Mouse (Mus musculus) intestine, embryonic 15.5 days (tissue): ENCODE results near the gene Dcaf15. TPM values are rescaled to one million over a fixed set of nuclear protein-coding genes. Genes with fewer than 3 reads are reported as not detected.
A peak's percentile ranks its signal among the peaks of the same experiment; 100 is the strongest.

Source experiments
- ATAC-seq: fragments of 200-750 bp; cut with Nextera tagmentation; 2 replicates; pipeline ENCODE4 v1.8.0; 2017; ENCODE audit warnings: moderate TSS enrichment, moderate library complexity
- H3K27ac ChIP-seq: fragments of 300-500 bp; sonication (generic); 2 replicates; pipeline ENCODE4 v1.5.1; 2015; ENCODE audit warnings: mild to moderate bottlenecking, inconsistent platforms
- H3K27me3 ChIP-seq: fragments of 300-500 bp; sonication (generic); replicated peaks from 2 replicates; pipeline ENCODE4 v1.6.1; 2015; ENCODE audit warnings: inconsistent platforms
- H3K36me3 ChIP-seq: fragments of 300-500 bp; sonication (generic); 2 replicates; pipeline ENCODE4 v1.6.1; 2015; ENCODE audit warnings: inconsistent platforms
- H3K4me1 ChIP-seq: fragments of 300-500 bp; sonication (generic); replicated peaks from 2 replicates; pipeline ENCODE4 v1.6.1; 2015; ENCODE audit warnings: inconsistent platforms
- H3K4me2 ChIP-seq: fragments of 300-500 bp; sonication (generic); replicated peaks from 2 replicates; pipeline ENCODE4 v1.6.1; 2015; ENCODE audit warnings: mild to moderate bottlenecking, inconsistent platforms
- H3K4me3 ChIP-seq: fragments of 300-500 bp; sonication (generic); replicated peaks from 2 replicates; pipeline ENCODE4 v1.5.1; 2015; ENCODE audit warnings: inconsistent platforms
- H3K9ac ChIP-seq: fragments of 300-500 bp; sonication (generic); 2 replicates; pipeline ENCODE4 v1.6.1; 2015; ENCODE audit warnings: inconsistent platforms
- H3K9me3 ChIP-seq: fragments of 300-500 bp; sonication (generic); 2 replicates; pipeline ENCODE4 v1.6.1; 2016; ENCODE audit warnings: inconsistent platforms
- WGBS: fragments of 180-500 bp; shearing (Covaris S2); methylation state at CpG from one replicate; pipeline ENCODE4 v1.1.7; 2015; 5-methylcytosine and 5-hydroxymethylcytosine counted together
- polyA plus RNA-seq: library from polyadenylated mRNA; unstranded; fragments of >200 nt; fragmentation: Nextera tagmentation; extraction: Ambion mirVana; gene quantifications from 2 replicates; pipeline ENCODE4 v1.2.1, GENCODE M21; 2015

Dcaf15 gene
- polyA plus RNA-seq, 1 experiment from 2014 or later, result 8.4 TPM

GRCm38 (mm10) chr8:84070667-84071066, 33.9 kb downstream of the Dcaf15 start:
- Histone ChIP-seq H3K27me3 (no peaks in the 10 kb centered on the region), H3K9me3 (no peaks in the 10 kb centered on the region), H3K4me2 (no peak overlapping the region), H3K4me1 (peaks cover 35% of the 10 kb centered on the region), H3K4me3 (no peak overlapping the region), H3K36me3 (0 out of 2 replicates have a peak, but pooled peaks cover 5% of the 10 kb centered on the region), H3K9ac (no peak overlapping the region), H3K27ac (no peak overlapping the region)
- WGBS, result 79% methylated on average over 2 of the region's 2 CpGs
- ATAC-seq, result no peak

- Histone ChIP-seq H3K9me3 (no peaks in the 10 kb centered on the region), H3K4me1 (peaks cover 35% of the 10 kb centered on the region), H3K4me3 (no peak overlapping the region), H3K4me2 (no peak overlapping the region), H3K36me3 (0 out of 2 replicates have a peak, but pooled peaks cover 5% of the 10 kb centered on the region), H3K27ac (no peak overlapping the region), H3K9ac (no peak overlapping the region), H3K27me3 (no peaks in the 10 kb centered on the region)
- WGBS, result 81% methylated on average over 5 of the region's 5 CpGs
- ATAC-seq, result no peak
These were observed 34.3 kb downstream of the Dcaf15 start for GRCm38 (mm10) chr8:84070241-84070640.

- Histone ChIP-seq H3K9ac (no peak overlapping the region), H3K4me3 (no peak overlapping the region), H3K4me2 (no peak overlapping the region), H3K36me3 (0 out of 2 replicates have a peak, but pooled peaks cover 3% of the 10 kb centered on the region), H3K27ac (no peak overlapping the region), H3K4me1 (peaks cover 35% of the 10 kb centered on the region), H3K27me3 (no peaks in the 10 kb centered on the region), H3K9me3 (no peaks in the 10 kb centered on the region)
- no peak for ATAC-seq
- 71% methylated on average over 2 of the region's 2 CpGs for WGBS
These were observed 34.8 kb downstream of the Dcaf15 start for GRCm38 (mm10) chr8:84069750-84070149.

GRCm38 (mm10) chr8:84069169-84069568, 35.4 kb downstream of the Dcaf15 start:
- 29% methylated on average over 1 of the region's 1 CpGs for WGBS
- no peak overlapping the region for H3K27ac ChIP-seq
- H3K4me1 ChIP-seq, result peaks cover 35% of the 10 kb centered on the region
- no peaks in the 10 kb centered on the region for H3K9me3 ChIP-seq
- H3K4me2 ChIP-seq, result peak overlapping the region; percentile 7
- H3K36me3 ChIP-seq, result no peaks in the 10 kb centered on the region
- 0 out of 2 replicates have a peak overlapping the region, but pooled peaks have one; percentile 0 for H3K9ac ChIP-seq
- no peak overlapping the region for H3K4me3 ChIP-seq
- ATAC-seq, result no peak
- no peaks in the 10 kb centered on the region for H3K27me3 ChIP-seq

GRCm38 (mm10) chr8:84068316-84069035, 36.1 kb downstream of the Dcaf15 start:
- WGBS, result 53% methylated on average over 12 of the region's 12 CpGs
- H3K9me3 ChIP-seq, result no peaks in the 10 kb centered on the region
- H3K4me3 ChIP-seq, result 0 out of 2 replicates have a peak overlapping the region, but pooled peaks have one; percentile 100
- no peak for ATAC-seq
- H3K27me3 ChIP-seq, result no peaks in the 10 kb centered on the region
- 0 out of 2 replicates have a peak overlapping the region, but pooled peaks have one; percentile 0 for H3K9ac ChIP-seq
- H3K4me1 ChIP-seq, result peaks cover 37% of the 10 kb centered on the region
- H3K27ac ChIP-seq, result no peak overlapping the region
- peak overlapping the region; percentile 56 for H3K4me2 ChIP-seq
- H3K36me3 ChIP-seq, result no peaks in the 10 kb centered on the region

- Histone ChIP-seq H3K9me3 (no peaks in the 10 kb centered on the region), H3K36me3 (no peaks in the 10 kb centered on the region), H3K9ac (no peak overlapping the region), H3K4me2 (peak overlapping the region; percentile 56), H3K27ac (no peak overlapping the region), H3K4me3 (peak overlapping the region; percentile 100; the same call in 1 of the 2 replicates), H3K27me3 (no peaks in the 10 kb centered on the region), H3K4me1 (peaks cover 34% of the 10 kb centered on the region)
- WGBS, result 76% methylated on average over 7 of the region's 7 CpGs
- ATAC-seq, result no peak
These were observed 36.7 kb downstream of the Dcaf15 start for GRCm38 (mm10) chr8:84067911-84068310.

- H3K36me3 ChIP-seq, result no peaks in the 10 kb centered on the region
- H3K27me3 ChIP-seq, result no peaks in the 10 kb centered on the region
- H3K4me1 ChIP-seq, result peaks cover 34% of the 10 kb centered on the region
- under 1% methylated on average over 52 of the region's 58 CpGs for WGBS
- H3K9me3 ChIP-seq, result no peaks in the 10 kb centered on the region
- H3K27ac ChIP-seq, result peak overlapping the region; percentile 97
- H3K4me2 ChIP-seq, result peak overlapping the region; percentile 56
- peak overlapping the region; percentile 86 for H3K9ac ChIP-seq
- peak; percentile 83 for ATAC-seq
- H3K4me3 ChIP-seq, result peak overlapping the region; percentile 100
These were observed 37.5 kb downstream of the Dcaf15 start for GRCm38 (mm10) chr8:84067047-84067573.

GRCm38 (mm10) chr8:84066291-84066930, 38.2 kb downstream of the Dcaf15 start, which contains the start of gene Rfx1:
Gene Rfx1, plus strand, starts transcription at chr8:84066834.
- peak; percentile 98 for ATAC-seq
- Histone ChIP-seq H3K36me3 (no peaks in the 10 kb centered on the region), H3K27ac (peak within 1 kb of the TSS; percentile 97), H3K4me1 (peaks cover 30% of the 10 kb centered on the region), H3K4me2 (peak within 1 kb of the TSS; percentile 66), H3K9ac (peak within 1 kb of the TSS; percentile 86), H3K4me3 (peak within 1 kb of the TSS; percentile 100), H3K9me3 (no peaks in the 10 kb centered on the region), H3K27me3 (no peaks in the 10 kb centered on the region)
- under 1% methylated on average over 51 of the region's 51 CpGs for WGBS

GRCm38 (mm10) chr8:84065457-84066072, 39.0 kb downstream of the Dcaf15 start:
- Histone ChIP-seq H3K27me3 (no peaks in the 10 kb centered on the region), H3K4me3 (peak overlapping the region; percentile 100), H3K4me1 (peaks cover 30% of the 10 kb centered on the region), H3K9me3 (no peaks in the 10 kb centered on the region), H3K36me3 (no peaks in the 10 kb centered on the region), H3K9ac (peak overlapping the region; percentile 69; the same call in 1 of the 2 replicates), H3K27ac (no peak overlapping the region), H3K4me2 (peak overlapping the region; percentile 66)
- ATAC-seq, result no peak
- WGBS, result 25% methylated on average over 5 of the region's 5 CpGs

- Histone ChIP-seq H3K4me3 (peak within 1 kb of the TSS; percentile 100), H3K4me2 (peak within 1 kb of the TSS; percentile 66), H3K27ac (peak within 1 kb of the TSS; percentile 75), H3K4me1 (peaks cover 28% of the 10 kb centered on the region), H3K9me3 (no peaks in the 10 kb centered on the region), H3K9ac (peak within 1 kb of the TSS; percentile 69), H3K27me3 (no peaks in the 10 kb centered on the region), H3K36me3 (no peaks in the 10 kb centered on the region)
- 88% methylated on average over 1 of the region's 1 CpGs for WGBS
- ATAC-seq, result no peak
These were observed 39.5 kb downstream of the Dcaf15 start, which contains the start of gene Gm10643 for GRCm38 (mm10) chr8:84065037-84065436. Gene Gm10643, minus strand, starts transcription at chr8:84065137.

- Histone ChIP-seq H3K36me3 (no peaks in the 10 kb centered on the region), H3K9ac (no peak overlapping the region), H3K4me3 (no peak overlapping the region), H3K9me3 (no peaks in the 10 kb centered on the region), H3K27ac (no peak overlapping the region), H3K4me1 (peaks cover 18% of the 10 kb centered on the region), H3K27me3 (no peaks in the 10 kb centered on the region), H3K4me2 (no peak overlapping the region)
- WGBS, result 66% methylated on average over 8 of the region's 8 CpGs
- no peak for ATAC-seq
These were observed 40.5 kb downstream of the Dcaf15 start for GRCm38 (mm10) chr8:84063861-84064610.
